Mouse (Mus musculus) ES-Bruce4 (cell line): ENCODE results near the gene Ubl3.

Source experiments
- EP300 ChIP-seq: IDR thresholded peaks from 2 replicates; pipeline ENCODE4 v1.6.1; 2011; ENCODE audit warnings: low read depth, low read length; ENCODE audit not compliant: insufficient read depth
- POLR2A ChIP-seq: IDR thresholded peaks from one replicate; pipeline ENCODE4 v1.8.1; 2011; ENCODE audit warnings: low read length; ENCODE audit not compliant: insufficient read depth

GRCm38 (mm10) chr5:148464489-148464888 is 88.1 kb downstream of the Ubl3 start:
- TF ChIP-seq EP300, result no peak
- TF ChIP-seq POLR2A, result no peak
